Mouse (Mus musculus): ENCODE results near the gene Rgs11. TPM values are rescaled to one million over a fixed set of nuclear protein-coding genes. Genes with fewer than 3 reads are reported as not detected.
A peak's percentile ranks its signal among the peaks of the same experiment; 100 is the strongest.
"Not testable (repeated sequence)": the region's sequence is repeated elsewhere in the genome, so short reads cannot be mapped to it uniquely, and the experiment has no call there.

Rgs11 gene
- polyA plus RNA-seq (2014; fragmentation: Nextera tagmentation; extraction: Ambion mirVana) = 0.96 and 2.5 TPM in 2 replicates

- DNase-seq (ENCODE audit: low spot score) (no peak), ATAC-seq (replicated peaks; ENCODE audit: low FRiP score) (0 out of 2 replicates have a peak, but pooled peaks have one; percentile 12)
- H3K4me3 ChIP-seq (ENCODE audit: low read depth, low read length) = peak within 1 kb of the TSS; percentile 34
- no peaks in the 10 kb centered on the region for H3K9me3 ChIP-seq (ENCODE audit: control insufficient read depth, low read length)
- no peak within 1 kb of the TSS for H3K27ac ChIP-seq (ENCODE audit: low read depth, low read length)
- no peak within 1 kb of the TSS; the same call in none of the 2 replicates for H3K9ac ChIP-seq (ENCODE audit: low read length)
- 1% methylated on average over 21 of the region's 22 CpGs for WGBS
- H3K4me2 ChIP-seq (ENCODE audit: low read depth, low read length, severe bottlenecking) = peak within 1 kb of the TSS; percentile 74
- H3K36me3 ChIP-seq (ENCODE audit: control insufficient read depth, insufficient read depth, low read length) = no peaks in the 10 kb centered on the region
- H3K27me3 ChIP-seq (ENCODE audit: control insufficient read depth, insufficient read depth, low read length) = peaks cover 44% of the 10 kb centered on the region
- H3K4me1 ChIP-seq (replicated peaks; ENCODE audit: control insufficient read depth, insufficient read depth, low read length) = peaks cover 17% of the 10 kb centered on the region
These were observed at the start of gene Rgs11 for GRCm38 (mm10) chr17:26202737-26203136. TSS of gene Rgs11 (plus strand) at chr17:26202951.

- no peaks in the 10 kb centered on the region for H3K4me1 ChIP-seq (replicated peaks; ENCODE audit: control insufficient read depth, insufficient read depth, low read length)
- DNase-seq (ENCODE audit: low spot score) = no peak
- H3K27me3 ChIP-seq (ENCODE audit: control insufficient read depth, insufficient read depth, low read length) = no peaks in the 10 kb centered on the region
- H3K4me2 ChIP-seq (ENCODE audit: low read depth, low read length, severe bottlenecking) = no peak overlapping the region
- H3K9ac ChIP-seq (ENCODE audit: low read length) = no peak overlapping the region
- 95% methylated on average over 1 of the region's 1 CpGs for WGBS
- no peaks in the 10 kb centered on the region for H3K9me3 ChIP-seq (ENCODE audit: control insufficient read depth, low read length)
- ATAC-seq (replicated peaks; ENCODE audit: low FRiP score) = no peak
- H3K36me3 ChIP-seq (ENCODE audit: control insufficient read depth, insufficient read depth, low read length) = no peaks in the 10 kb centered on the region
- no peak overlapping the region for H3K27ac ChIP-seq (ENCODE audit: low read depth, low read length)
- no peak overlapping the region for H3K4me3 ChIP-seq (ENCODE audit: low read depth, low read length)
These were observed 40.0 kb upstream of the Rgs11 start for GRCm38 (mm10) chr17:26162736-26163135.

- DNase-seq (ENCODE audit: low spot score) (no peak), ATAC-seq (replicated peaks; ENCODE audit: low FRiP score) (no peak)
- Histone ChIP-seq H3K9me3 (ENCODE audit: control insufficient read depth, low read length) (no peaks in the 10 kb centered on the region), H3K4me2 (ENCODE audit: low read depth, low read length, severe bottlenecking) (no peak overlapping the region), H3K27ac (ENCODE audit: low read depth, low read length) (no peak overlapping the region), H3K4me3 (ENCODE audit: low read depth, low read length) (no peak overlapping the region), H3K36me3 (ENCODE audit: control insufficient read depth, insufficient read depth, low read length) (no peaks in the 10 kb centered on the region; the same call in 1 of the 2 replicates), H3K9ac (ENCODE audit: low read length) (no peak overlapping the region), H3K27me3 (ENCODE audit: control insufficient read depth, insufficient read depth, low read length) (no peaks in the 10 kb centered on the region), H3K4me1 (replicated peaks; ENCODE audit: control insufficient read depth, insufficient read depth, low read length) (no peaks in the 10 kb centered on the region)
- 100% methylated on average over 2 of the region's 2 CpGs for WGBS
These were observed 34.7 kb upstream of the Rgs11 start for GRCm38 (mm10) chr17:26168039-26168438.

GRCm38 (mm10) chr17:26175248-26175647 lies 27.5 kb upstream of the Rgs11 start:
- 88% methylated on average over 2 of the region's 2 CpGs for WGBS
- H3K36me3 ChIP-seq (ENCODE audit: control insufficient read depth, insufficient read depth, low read length) = not testable (repeated sequence)

GRCm38 (mm10) chr17:26178611-26179010 lies 24.1 kb upstream of the Rgs11 start:
- Histone ChIP-seq H3K9ac (ENCODE audit: low read length) (no peak overlapping the region), H3K4me2 (ENCODE audit: low read depth, low read length, severe bottlenecking) (no peak overlapping the region), H3K9me3 (ENCODE audit: control insufficient read depth, low read length) (no peaks in the 10 kb centered on the region), H3K4me1 (replicated peaks; ENCODE audit: control insufficient read depth, insufficient read depth, low read length) (no peaks in the 10 kb centered on the region), H3K4me3 (ENCODE audit: low read depth, low read length) (no peak overlapping the region), H3K36me3 (ENCODE audit: control insufficient read depth, insufficient read depth, low read length) (peaks cover 4% of the 10 kb centered on the region; the same call in 1 of the 2 replicates), H3K27ac (ENCODE audit: low read depth, low read length) (no peak overlapping the region), H3K27me3 (ENCODE audit: control insufficient read depth, insufficient read depth, low read length) (no peaks in the 10 kb centered on the region)
- ATAC-seq (replicated peaks; ENCODE audit: low FRiP score) (no peak), DNase-seq (ENCODE audit: low spot score) (no peak)

More at GRCm38 (mm10) chr17:26175248-26175647, 27.5 kb upstream of the Rgs11 start:
- H3K9ac ChIP-seq (ENCODE audit: low read length); H3K4me3 ChIP-seq (ENCODE audit: low read depth, low read length); ATAC-seq (replicated peaks; ENCODE audit: low FRiP score); H3K27ac ChIP-seq (ENCODE audit: low read depth, low read length); DNase-seq (ENCODE audit: low spot score); H3K9me3 ChIP-seq (ENCODE audit: control insufficient read depth, low read length); H3K4me2 ChIP-seq (ENCODE audit: low read depth, low read length, severe bottlenecking); H3K4me1 ChIP-seq (replicated peaks; ENCODE audit: control insufficient read depth, insufficient read depth, low read length); H3K27me3 ChIP-seq (ENCODE audit: control insufficient read depth, insufficient read depth, low read length): not testable (repeated sequence)

GRCm38 (mm10) chr17:26181179-26181578 lies 21.6 kb upstream of the Rgs11 start:
- ATAC-seq (replicated peaks; ENCODE audit: low FRiP score) = no peak

GRCm38 (mm10) chr17:26187592-26187991 lies 15.2 kb upstream of the Rgs11 start:
- H3K9me3 ChIP-seq (ENCODE audit: control insufficient read depth, low read length) = no peaks in the 10 kb centered on the region
- 96% methylated on average over 5 of the region's 5 CpGs for WGBS

More at GRCm38 (mm10) chr17:26181179-26181578, 21.6 kb upstream of the Rgs11 start:
- no peaks in the 10 kb centered on the region for H3K4me1 ChIP-seq (replicated peaks; ENCODE audit: control insufficient read depth, insufficient read depth, low read length)
- no peak for DNase-seq (ENCODE audit: low spot score)
- no peak overlapping the region for H3K4me2 ChIP-seq (ENCODE audit: low read depth, low read length, severe bottlenecking)
- H3K4me3 ChIP-seq (ENCODE audit: low read depth, low read length) = no peak overlapping the region
- peaks cover 2% of the 10 kb centered on the region; the same call in 1 of the 2 replicates for H3K36me3 ChIP-seq (ENCODE audit: control insufficient read depth, insufficient read depth, low read length)
- H3K27ac ChIP-seq (ENCODE audit: low read depth, low read length) = no peak overlapping the region
- WGBS = 94% methylated on average over 3 of the region's 3 CpGs
- H3K9ac ChIP-seq (ENCODE audit: low read length) = no peak overlapping the region
- H3K9me3 ChIP-seq (ENCODE audit: control insufficient read depth, low read length) = no peaks in the 10 kb centered on the region
- H3K27me3 ChIP-seq (ENCODE audit: control insufficient read depth, insufficient read depth, low read length) = no peaks in the 10 kb centered on the region

GRCm38 (mm10) chr17:26188091-26188805 lies 14.5 kb upstream of the Rgs11 start:
- no peak for DNase-seq (ENCODE audit: low spot score)

More at GRCm38 (mm10) chr17:26187592-26187991, 15.2 kb upstream of the Rgs11 start:
- Histone ChIP-seq H3K4me3 (ENCODE audit: low read depth, low read length) (no peak overlapping the region), H3K27ac (ENCODE audit: low read depth, low read length) (no peak overlapping the region), H3K4me1 (replicated peaks; ENCODE audit: control insufficient read depth, insufficient read depth, low read length) (no peaks in the 10 kb centered on the region), H3K9ac (ENCODE audit: low read length) (no peak overlapping the region), H3K36me3 (ENCODE audit: control insufficient read depth, insufficient read depth, low read length) (peaks cover 11% of the 10 kb centered on the region), H3K4me2 (ENCODE audit: low read depth, low read length, severe bottlenecking) (no peak overlapping the region), H3K27me3 (ENCODE audit: control insufficient read depth, insufficient read depth, low read length) (no peaks in the 10 kb centered on the region)
- ATAC-seq (replicated peaks; ENCODE audit: low FRiP score) (no peak), DNase-seq (ENCODE audit: low spot score) (no peak)

GRCm38 (mm10) chr17:26191486-26191885 lies 11.3 kb upstream of the Rgs11 start:
- ATAC-seq (replicated peaks; ENCODE audit: low FRiP score); DNase-seq (ENCODE audit: low spot score); H3K9me3 ChIP-seq (ENCODE audit: control insufficient read depth, low read length); H3K4me2 ChIP-seq (ENCODE audit: low read depth, low read length, severe bottlenecking); H3K9ac ChIP-seq (ENCODE audit: low read length); H3K27ac ChIP-seq (ENCODE audit: low read depth, low read length); H3K4me3 ChIP-seq (ENCODE audit: low read depth, low read length); H3K27me3 ChIP-seq (ENCODE audit: control insufficient read depth, insufficient read depth, low read length); H3K4me1 ChIP-seq (replicated peaks; ENCODE audit: control insufficient read depth, insufficient read depth, low read length): not testable (repeated sequence)
- H3K36me3 ChIP-seq (ENCODE audit: control insufficient read depth, insufficient read depth, low read length) = peaks cover 15% of the 10 kb centered on the region
- WGBS = 90% methylated on average over 7 of the region's 7 CpGs

More at GRCm38 (mm10) chr17:26188091-26188805, 14.5 kb upstream of the Rgs11 start:
- Histone ChIP-seq H3K27me3 (ENCODE audit: control insufficient read depth, insufficient read depth, low read length) (no peaks in the 10 kb centered on the region), H3K9ac (ENCODE audit: low read length) (no peak overlapping the region), H3K36me3 (ENCODE audit: control insufficient read depth, insufficient read depth, low read length) (peaks cover 13% of the 10 kb centered on the region), H3K4me1 (replicated peaks; ENCODE audit: control insufficient read depth, insufficient read depth, low read length) (no peaks in the 10 kb centered on the region), H3K4me2 (ENCODE audit: low read depth, low read length, severe bottlenecking) (no peak overlapping the region), H3K4me3 (ENCODE audit: low read depth, low read length) (no peak overlapping the region), H3K27ac (ENCODE audit: low read depth, low read length) (no peak overlapping the region), H3K9me3 (ENCODE audit: control insufficient read depth, low read length) (no peaks in the 10 kb centered on the region)
- ATAC-seq (replicated peaks; ENCODE audit: low FRiP score) = no peak
- WGBS = 92% methylated on average over 11 of the region's 11 CpGs
